ENCODE assay signal across 9 mouse cellular contexts in genomic region chr16:35564246-35564905, GRCm38 (mm10). TPM values are rescaled to one million over a fixed set of nuclear protein-coding genes. Genes with fewer than 3 reads are reported as not detected.
DNase-seq lines count a peak whose midpoint lies in the region; ATAC-seq and TF ChIP-seq lines count a peak whose summit lies in the region.
"Had no signal": no experiment of that assay in that cellular context is flagged by ENCODE, and none has a peak within 500 bp of the region (broad histone marks: within the 10 kb centered on the region; RNA-seq: fewer than 3 reads in every experiment).

No protein-coding gene starts in this region.

- no peak overlapping the region for H3K4me3 ChIP-seq in embryonic facial prominence, embryonic 14.5 days (ENCODE audit: low read depth, low read length)
- no peak overlapping the region for H3K4me3 ChIP-seq in hindbrain, postnatal 0 days (ENCODE audit: low read length)
- H3K4me3 ChIP-seq: limb, embryonic 15.5 days had no signal

- no peak overlapping the region for H3K27ac ChIP-seq in embryonic facial prominence, embryonic 14.5 days (replicated peaks; ENCODE audit: low read depth, low read length)
- H3K27ac ChIP-seq in hindbrain, postnatal 0 days = no peak overlapping the region
- H3K27ac ChIP-seq: limb, embryonic 15.5 days had no signal

- peak; percentile 81 for ATAC-seq in embryonic facial prominence, embryonic 14.5 days (ENCODE audit: low read depth)
- ATAC-seq in hindbrain, postnatal 0 days = peak; percentile 57; the same call in 1 of the 2 replicates
- no peak for ATAC-seq in cerebellum, adult (ENCODE audit: insufficient number of reproducible peaks, low FRiP score, low TSS enrichment)
- no peak for ATAC-seq in frontal cortex, adult (ENCODE audit: low TSS enrichment)
- ATAC-seq: intestine, postnatal 0 days had no signal

- H3K9me3 ChIP-seq in embryonic facial prominence, embryonic 14.5 days (ENCODE audit: control insufficient read depth, low read length) = no peaks in the 10 kb centered on the region
- no peaks in the 10 kb centered on the region for H3K9me3 ChIP-seq in hindbrain, postnatal 0 days (ENCODE audit: low read length)
- H3K9me3 ChIP-seq: limb, embryonic 15.5 days had no signal

- H3K4me2 ChIP-seq in embryonic facial prominence, embryonic 14.5 days (ENCODE audit: low read depth, low read length) = no peak overlapping the region
- peak overlapping the region; percentile 1; the same call in 1 of the 2 replicates for H3K4me2 ChIP-seq in hindbrain, postnatal 0 days (ENCODE audit: low read depth, low read length)
- H3K4me2 ChIP-seq: limb, embryonic 15.5 days had no signal

- 59% methylated on average over 21 of the region's 22 CpGs for WGBS in embryonic facial prominence, embryonic 14.5 days
- WGBS in hindbrain, postnatal 0 days = 54% methylated on average over 22 of the region's 22 CpGs

- no peak overlapping the region for H3K9ac ChIP-seq in embryonic facial prominence, embryonic 14.5 days (ENCODE audit: low read depth, low read length)
- H3K9ac ChIP-seq in hindbrain, postnatal 0 days (replicated peaks; ENCODE audit: low read length) = no peak overlapping the region
- H3K9ac ChIP-seq: limb, embryonic 15.5 days had no signal

- peak; percentile 57 to 61 for DNase-seq in right cerebral cortex, postnatal 10 days (ENCODE audit: low spot score in 2 of 2)
- no peak for DNase-seq in right cerebral cortex, postnatal 36 days (ENCODE audit: low spot score in 2 of 2)
- peak; percentile 84 for DNase-seq in embryonic facial prominence, embryonic 14.5 days (ENCODE audit: low spot score)
- DNase-seq in hindbrain, postnatal 0 days (ENCODE audit: low spot score) = peak; percentile 40
- peak; percentile 65 for DNase-seq in retina, embryonic 14.5 days (ENCODE audit: low spot score)

- no peaks in the 10 kb centered on the region for H3K36me3 ChIP-seq in embryonic facial prominence, embryonic 14.5 days (ENCODE audit: control insufficient read depth, insufficient read depth, low read length)
- no peaks in the 10 kb centered on the region for H3K36me3 ChIP-seq in hindbrain, postnatal 0 days (ENCODE audit: insufficient read depth, low read length)
- H3K36me3 ChIP-seq: limb, embryonic 15.5 days had no signal

- no peak for TF ChIP-seq CTCF in hindbrain, postnatal 0 days (IDR thresholded peaks at IDR 0.05; ENCODE audit: low read depth)

- peaks cover 6% of the 10 kb centered on the region for H3K4me1 ChIP-seq in embryonic facial prominence, embryonic 14.5 days (ENCODE audit: control insufficient read depth, insufficient read depth, low read length)
- H3K4me1 ChIP-seq in hindbrain, postnatal 0 days (ENCODE audit: insufficient read depth, low read length) = 0 out of 2 replicates have a peak, but pooled peaks cover 15% of the 10 kb centered on the region

- H3K27me3 ChIP-seq in embryonic facial prominence, embryonic 14.5 days (replicated peaks; ENCODE audit: control insufficient read depth, insufficient read depth, low read length) = no peaks in the 10 kb centered on the region
- no peaks in the 10 kb centered on the region for H3K27me3 ChIP-seq in hindbrain, postnatal 0 days (ENCODE audit: insufficient read depth, low read length)
- H3K27me3 ChIP-seq: limb, embryonic 15.5 days had no signal

RNA-seq across cellular contexts. Expression of gene Sema5b, which starts 23.4 kb away (rescaled TPM):
- 5.5 and 8.0 TPM in 2 replicates for polyA plus RNA-seq in embryonic facial prominence, embryonic 14.5 days (2014; fragmentation: Nextera tagmentation; extraction: Ambion mirVana)
- 37.0 and 47.0 TPM in 2 replicates for total RNA-seq in hindbrain, postnatal 0 days (2014; rRNA removed)
- 12.3 and 14.8 TPM in 2 replicates for polyA plus RNA-seq in hindbrain, postnatal 0 days (2015; fragmentation: Nextera tagmentation; extraction: Ambion mirVana)

Comparison
In these comparisons a context has a peak if more than half of its experiments do, and no peak if none do; other contexts are left out.
1. DNase-seq: peak in right cerebral cortex, postnatal 10 days (2 of 2), embryonic facial prominence, embryonic 14.5 days (single experiment), hindbrain, postnatal 0 days (single experiment) and retina, embryonic 14.5 days (single experiment); none in right cerebral cortex, postnatal 36 days (0 of 2).
2. ATAC-seq: peak in embryonic facial prominence, embryonic 14.5 days (single experiment) and hindbrain, postnatal 0 days (single experiment); none in cerebellum, adult (single experiment) and frontal cortex, adult (single experiment).